Mouse (Mus musculus): ENCODE measurements around the gene Pced1b.
"Not testable (repeated sequence)": the region's sequence is repeated elsewhere in the genome, so short reads cannot be mapped to it uniquely, and the experiment has no call there.

The Pced1b gene

DNA sequence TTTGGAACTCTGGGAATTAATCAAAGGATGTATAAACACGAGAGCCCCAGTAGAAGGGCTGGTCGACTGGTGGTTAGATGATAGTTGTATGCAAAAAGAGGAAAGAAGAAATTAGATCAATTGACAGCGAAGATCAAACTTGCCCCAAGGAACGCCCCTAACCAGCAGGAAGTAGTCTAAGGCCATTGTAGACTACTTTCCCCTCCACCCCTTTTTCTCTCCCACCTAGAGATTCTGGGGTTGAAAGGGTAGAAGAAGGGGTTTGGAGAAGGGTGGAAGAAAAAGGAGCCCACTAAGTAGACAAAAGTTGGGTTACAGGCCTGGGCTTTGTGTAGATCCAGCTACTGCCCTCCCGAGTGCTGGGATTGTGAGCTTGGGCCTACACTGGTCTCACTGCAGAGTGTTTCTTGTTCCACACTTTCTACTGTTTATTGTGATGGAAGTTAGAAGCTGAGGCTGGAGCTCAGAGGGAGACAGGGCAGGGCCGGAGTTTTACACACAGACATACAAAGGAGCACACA is 125.8 kb downstream of the Pced1b start:
- no peak for DNase-seq (ENCODE audit: low read depth, low spot score)

DNA sequence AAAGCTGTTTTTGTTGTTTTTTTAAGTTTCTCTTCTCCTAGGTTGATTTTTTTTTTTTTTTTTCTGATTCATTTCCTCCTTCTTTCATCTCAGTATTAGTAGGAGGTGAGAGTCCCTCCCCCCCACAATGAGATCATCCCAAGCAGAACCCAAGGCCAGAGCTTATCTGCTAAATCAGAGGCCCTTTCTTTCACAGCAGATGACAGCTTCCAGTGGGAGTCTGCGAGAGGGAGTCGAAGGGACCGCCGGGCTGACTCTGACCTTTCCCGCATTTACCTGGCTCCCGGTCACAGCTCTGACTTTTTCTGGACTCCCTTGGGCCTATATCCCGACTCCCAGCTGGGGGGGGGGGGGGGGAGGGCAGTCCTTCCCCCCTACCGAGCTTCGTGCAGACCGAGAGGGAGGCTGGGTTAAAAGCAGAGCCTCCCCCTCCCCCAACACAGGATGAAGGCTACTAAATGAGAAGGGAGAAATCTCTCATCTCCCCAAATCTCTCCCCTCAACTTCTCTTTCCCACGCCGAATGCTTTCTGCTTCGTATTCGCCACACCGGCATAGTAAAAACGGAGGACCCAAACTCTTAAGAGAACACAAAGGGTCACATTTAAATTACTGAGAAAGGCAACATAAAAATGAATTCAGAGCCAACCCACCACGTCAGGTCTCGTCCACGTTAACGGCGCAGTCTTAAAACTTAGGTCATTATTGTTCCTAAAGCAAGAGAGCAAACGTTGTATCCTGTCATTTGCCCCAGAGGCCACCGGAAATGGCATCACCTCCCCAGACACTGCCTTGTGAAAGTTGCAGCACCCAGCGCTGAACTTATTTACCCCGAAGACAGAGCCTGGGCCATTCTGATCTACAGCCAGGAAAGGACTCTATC is 126.5 kb downstream of the Pced1b start:
- peak; percentile 50 for DNase-seq (ENCODE audit: low read depth, low spot score)

DNA sequence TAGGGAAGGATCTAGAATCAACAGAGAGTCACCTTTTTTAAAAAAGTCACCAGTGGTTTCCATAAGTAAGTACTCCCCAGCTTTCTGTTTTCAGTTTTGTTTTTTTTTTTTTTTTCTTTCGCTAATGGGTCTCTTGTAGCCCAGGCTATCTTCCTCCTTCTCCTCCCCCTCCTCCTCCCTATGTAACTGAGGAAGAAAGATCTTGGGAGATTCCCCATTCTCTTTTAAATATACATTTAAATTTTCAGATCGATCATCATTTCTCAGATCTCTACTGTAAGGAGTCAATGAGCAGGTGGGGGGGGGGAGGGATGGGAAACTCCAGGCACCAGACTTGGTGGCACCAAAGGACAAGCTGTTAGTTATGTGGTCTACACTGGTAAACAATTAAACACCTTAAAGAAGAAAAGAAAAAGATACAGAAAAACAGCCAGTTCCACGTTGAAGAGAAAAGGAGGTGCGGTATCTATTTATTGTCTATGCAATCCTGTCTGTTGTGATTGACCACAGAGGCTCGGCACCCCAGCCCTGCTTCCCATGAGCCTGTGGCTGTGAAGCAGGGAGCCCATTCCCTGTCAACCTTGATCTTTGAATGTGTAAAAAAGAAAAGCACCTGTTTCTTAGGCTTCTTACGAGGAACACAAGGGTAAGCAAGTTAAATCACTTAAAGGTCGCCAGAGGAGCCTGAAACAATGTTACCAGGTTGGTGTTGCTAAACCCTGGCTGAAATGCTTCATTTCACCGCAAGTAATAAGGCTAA is 127.4 kb downstream of the Pced1b start:
- DNase-seq (ENCODE audit: low read depth, low spot score) = no peak

DNA sequence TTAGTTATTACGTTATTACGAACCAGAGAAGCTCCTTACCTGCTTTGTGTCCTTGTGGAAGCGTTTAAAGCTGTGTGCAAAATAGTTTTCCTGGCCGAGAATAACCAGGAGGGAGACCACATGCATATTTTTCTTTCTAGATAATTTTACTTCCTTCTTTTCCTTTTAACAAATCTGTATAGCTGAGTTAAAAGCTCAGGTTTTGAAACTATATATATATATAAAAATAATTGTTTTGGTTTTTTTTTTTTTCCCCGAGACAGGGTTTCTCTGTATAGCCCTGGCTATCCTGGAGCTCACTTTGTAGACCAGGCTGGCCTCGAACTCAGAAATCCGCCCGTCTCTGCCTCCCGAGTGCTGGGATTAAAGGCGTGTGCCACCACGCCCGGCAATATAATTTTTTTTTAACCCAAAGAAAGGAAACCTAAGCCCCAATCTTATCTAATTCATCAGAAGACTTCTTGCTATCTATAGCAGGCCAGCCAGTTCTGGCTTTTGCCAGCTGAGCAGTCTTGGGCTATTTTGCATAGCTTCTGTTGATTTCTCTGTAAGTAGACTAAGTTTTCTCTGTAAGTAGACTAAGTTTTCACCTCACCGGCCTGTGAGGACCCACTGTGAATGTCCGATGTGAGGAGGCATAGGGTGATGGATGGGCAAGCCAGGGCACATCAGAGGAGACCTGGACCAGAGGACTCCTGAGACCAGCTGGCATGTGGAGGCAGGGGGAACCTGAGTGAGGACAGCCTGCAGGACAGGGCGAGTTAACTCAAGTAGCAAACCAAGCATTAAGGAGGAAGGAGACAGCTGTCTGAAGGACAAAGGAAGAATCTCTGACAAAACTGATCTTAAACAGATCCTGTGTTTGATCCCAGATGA is 128.2 kb downstream of the Pced1b start:
- no peak for DNase-seq (ENCODE audit: low read depth, low spot score)

DNA sequence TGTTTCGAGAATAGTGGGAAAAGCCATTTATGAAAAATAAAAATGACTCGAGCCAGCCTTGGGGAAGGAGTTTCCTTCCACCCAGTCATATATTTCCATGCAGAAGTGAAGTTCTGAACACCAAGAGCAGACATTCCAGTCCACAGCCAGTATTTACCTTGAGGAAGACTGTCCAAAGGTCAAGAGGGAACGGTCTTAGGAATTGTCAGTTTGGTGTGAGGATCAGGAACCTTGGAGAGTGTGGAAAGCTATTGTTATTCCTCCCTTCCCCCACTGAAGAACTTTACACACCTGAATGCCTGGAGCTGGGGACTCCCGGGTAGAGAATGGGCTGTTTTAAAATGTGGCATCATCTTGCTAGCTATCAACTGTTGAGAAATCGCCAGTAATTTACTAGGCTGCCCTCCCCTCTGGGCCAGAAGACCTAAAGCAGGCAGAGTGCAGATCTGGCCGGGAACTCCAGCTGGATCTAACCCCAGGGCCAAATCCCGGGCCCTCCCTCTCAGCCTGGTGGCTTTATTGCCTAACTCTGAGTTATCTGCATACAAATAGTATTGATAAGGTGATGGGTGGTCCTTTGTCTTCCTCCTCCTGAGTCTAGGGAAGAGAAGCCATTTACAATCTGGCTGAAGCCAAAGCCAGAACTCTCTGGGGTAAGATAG is 129.3 kb downstream of the Pced1b start:
- no peak for DNase-seq (ENCODE audit: low read depth, low spot score)

DNA sequence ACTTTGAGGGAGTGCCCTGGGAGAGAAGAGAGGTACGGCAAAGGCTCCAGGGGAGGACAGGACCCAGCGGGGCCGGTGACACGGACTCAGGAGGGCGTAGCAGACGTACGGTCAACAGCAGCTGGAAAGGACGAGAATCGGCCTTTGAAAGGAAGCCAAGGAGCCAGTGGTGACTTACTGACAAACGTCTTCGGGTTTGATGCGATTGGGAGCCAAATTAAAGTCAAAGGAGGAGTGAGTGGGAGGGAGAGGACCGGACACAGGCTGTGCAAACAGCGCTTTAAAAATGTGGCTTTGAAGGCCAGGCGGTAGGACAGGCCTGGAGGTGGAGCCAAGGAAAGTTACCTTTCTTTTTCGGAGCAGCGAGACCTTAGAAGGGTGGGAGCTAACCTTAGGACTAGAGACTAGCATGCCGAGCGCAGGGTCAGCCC is 129.9 kb downstream of the Pced1b start:
- no peak for DNase-seq (ENCODE audit: low read depth, low spot score)

DNA sequence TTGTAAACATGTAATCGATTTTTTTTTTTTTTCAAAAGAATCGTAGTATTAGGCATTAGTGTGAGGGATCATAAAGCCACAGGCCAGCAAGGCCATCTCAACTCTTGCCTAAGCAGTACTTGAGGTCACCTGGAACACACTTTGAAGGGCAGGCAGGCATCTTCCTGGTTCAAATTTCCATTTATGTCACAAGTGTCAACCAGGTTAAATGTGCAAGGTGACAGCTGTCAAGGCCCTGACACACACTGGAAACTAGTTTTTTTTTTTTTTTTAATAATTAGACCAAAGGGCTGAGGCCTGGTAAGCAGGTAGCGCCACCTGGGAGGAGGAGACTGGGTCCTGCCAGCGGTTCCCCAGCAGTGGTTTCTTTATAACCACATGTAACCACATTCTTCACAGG is 131.2 kb downstream of the Pced1b start:
- no peak for DNase-seq (ENCODE audit: low read depth, low spot score)

DNA sequence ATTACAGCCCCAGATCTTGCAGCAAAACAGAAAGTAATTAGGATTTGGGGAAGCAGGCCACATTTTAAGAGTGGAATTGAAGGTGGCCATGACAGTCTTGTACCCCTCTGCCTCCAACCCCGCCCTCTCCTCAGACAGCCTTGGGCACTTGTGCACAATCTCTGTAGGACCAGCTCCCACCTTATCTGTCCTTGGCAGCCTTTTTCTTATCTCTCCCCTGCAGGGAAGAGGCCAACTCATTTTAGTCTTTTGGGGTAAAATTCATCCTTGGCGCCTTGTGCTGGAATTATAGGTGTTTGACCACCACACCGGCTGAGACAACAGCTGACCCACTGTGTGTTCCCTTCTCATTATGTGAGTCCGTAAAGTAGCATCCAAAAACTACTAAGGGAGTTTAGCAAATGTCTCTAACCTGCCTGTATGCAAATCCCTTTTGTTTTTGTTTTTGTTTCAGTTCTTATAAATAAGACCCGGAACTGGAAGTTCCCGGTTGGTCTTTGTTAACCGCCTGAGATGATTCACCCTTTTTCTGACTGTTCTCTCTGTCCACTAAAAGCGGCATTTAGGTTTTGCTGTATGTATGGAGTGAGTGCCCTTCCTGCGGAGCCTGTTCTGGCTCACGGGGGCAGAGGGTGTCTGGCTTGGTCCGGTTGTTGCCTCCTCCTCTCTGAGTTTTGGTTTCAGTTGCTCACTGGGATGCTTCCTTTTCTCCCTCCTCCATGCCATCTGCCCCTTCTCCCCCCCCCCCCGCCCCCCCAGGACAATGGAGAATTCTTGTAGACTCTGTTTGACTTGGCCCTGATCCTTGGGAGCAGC is 132.8 kb downstream of the Pced1b start:
- no peak for DNase-seq (ENCODE audit: low read depth, low spot score)

DNA sequence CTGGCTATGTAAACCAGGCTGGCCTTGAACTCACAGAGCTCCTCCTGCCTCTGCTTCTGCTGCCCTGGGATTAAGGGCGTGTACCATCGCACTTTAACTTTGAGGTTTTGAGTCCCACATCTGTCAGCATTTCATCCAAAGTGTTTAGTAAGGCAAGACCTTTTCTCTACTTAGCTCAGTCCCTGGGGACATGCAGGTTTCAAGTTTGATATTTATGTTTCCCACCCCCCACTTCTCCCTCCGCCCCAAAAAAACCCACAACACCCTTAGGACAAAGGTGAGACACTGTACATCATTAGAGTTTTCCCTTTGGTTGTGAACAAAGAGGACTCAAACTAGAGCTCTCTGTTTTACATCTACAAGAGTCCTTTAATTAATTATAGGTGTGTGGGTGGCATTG is 135.7 kb downstream of the Pced1b start:
- no peak for DNase-seq (ENCODE audit: low read depth, low spot score)

DNA sequence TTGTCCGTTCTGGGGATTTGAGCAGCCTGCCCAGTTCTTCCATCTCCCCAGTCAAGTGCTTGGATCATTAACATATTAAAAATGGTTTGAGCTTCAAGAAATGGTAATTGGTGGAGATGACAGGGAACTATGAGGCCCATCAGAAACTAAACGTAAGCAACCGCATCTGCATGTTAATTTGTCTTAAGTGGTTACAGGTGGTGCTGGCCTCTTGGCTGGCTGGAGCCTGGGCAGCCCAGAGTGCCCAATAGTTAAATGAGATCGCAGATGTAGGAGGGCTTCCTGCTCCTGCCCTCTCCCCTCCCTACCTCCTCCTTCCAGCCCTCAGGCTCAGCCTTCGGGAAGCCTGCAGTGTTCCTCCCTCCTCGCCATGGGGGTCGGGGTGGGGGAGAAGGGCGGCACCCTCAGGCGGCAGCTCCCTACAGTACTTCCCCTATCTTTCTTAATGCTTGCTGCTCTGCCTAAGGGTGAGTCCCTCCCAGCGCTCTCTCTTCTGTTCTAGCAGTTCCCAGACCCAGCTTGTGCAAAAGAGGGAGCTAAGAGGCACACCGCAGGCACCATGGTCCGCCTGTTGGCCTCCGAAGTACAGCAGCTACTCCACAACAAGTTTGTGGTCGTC is 136.7 kb downstream of the Pced1b start:
- DNase-seq (ENCODE audit: low read depth, low spot score) = no peak

DNA sequence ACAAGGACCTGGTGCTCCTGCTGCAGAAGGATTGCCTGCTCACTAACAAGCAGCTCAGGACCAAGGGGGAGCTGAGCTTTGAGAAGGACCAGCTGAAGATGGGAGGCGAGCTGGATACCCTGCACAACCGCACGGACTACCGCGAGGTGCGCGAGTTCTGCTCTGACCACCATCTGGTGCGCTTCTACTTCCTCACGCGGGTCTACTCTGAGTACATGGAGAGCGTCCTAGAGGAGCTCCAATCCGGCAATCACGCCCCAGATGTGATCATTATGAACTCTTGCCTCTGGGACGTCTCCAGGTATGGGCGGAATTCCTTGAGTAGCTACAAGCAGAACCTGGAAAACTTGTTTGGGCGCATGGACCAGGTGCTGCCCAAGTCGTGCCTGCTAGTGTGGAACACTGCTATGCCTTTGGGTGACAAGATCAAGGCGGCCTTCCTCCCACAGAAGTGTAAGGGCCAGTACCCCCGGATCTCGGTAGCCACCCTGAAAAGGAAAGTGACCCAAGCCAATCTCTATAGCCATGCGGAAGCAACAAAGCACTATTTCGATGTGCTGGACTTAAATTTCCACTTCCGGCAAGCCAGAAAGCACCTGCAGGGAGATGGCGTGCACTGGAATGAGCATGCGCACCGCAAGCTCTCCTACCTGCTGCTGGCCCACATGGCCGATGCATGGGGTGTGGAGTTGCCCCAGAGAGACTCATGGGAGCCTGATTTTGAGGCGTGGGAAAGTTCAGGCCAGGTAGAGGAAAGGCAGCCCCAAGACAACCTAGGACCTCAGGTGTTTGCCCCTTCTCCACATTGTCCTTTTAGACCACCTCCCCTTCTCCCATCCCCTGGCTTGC is 137.5 kb downstream of the Pced1b start:
- DNase-seq (ENCODE audit: low read depth, low spot score) = no peak

DNA sequence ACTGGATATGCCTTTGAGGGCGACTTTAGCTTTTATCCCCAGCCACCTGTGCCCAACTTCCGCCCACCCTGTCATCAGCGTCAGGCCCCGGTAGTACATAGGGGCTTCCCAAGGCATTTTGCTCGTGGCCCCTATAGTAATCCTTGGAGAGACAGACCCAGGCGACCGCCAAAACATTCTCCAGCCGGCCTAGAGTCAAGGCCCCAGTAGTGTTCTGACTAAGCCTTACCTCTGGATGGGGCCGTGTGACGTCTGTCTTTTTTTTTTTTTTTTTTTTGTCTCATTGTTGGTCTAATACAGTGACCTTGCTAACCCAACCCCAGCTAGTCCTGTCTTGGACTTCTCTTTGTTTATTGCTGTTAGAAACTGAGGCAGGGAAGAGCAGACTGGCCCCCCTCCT is 138.3 kb downstream of the Pced1b start:
- DNase-seq (ENCODE audit: low read depth, low spot score) = not testable (repeated sequence)

DNA sequence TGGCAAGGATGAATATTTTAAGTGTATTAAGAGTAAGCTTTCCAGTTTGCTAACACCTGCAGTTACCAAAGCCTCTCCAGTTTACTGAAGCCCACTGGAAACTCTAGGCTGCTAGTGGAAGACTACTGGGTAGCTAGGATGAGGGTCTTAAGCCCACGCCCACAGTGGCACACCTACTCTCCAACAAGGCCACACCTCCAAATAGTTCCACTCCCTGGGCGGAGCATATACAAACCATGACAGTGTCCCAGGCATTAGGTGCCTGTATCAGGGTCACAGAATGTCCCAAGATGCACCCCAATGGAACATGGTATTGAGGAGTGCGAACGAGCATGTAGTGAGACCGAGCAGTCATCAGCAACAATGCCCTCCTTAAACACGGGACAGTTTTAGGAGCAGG is 140.9 kb downstream of the Pced1b start:
- no peak for DNase-seq (ENCODE audit: low read depth, low spot score)

DNA sequence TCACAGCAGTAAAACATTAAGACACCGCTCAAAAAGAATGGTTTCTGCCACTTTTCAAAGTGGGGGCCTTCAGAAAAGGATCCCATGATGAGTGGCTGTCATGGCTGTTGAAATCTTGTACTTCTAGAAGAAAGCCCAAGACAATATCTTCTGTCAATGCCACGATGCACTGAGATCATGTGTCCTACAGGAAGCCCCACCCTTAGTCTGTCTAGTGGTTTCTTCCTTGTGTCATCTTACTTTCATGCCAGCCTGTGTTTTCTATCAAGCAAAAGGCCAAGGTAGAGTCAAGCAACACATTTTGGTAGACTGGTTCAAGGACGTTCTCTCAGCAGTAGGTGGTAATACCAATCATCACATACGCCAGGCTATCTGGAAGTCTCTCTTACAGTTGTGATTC is 142.7 kb downstream of the Pced1b start:
- no peak for DNase-seq (ENCODE audit: low read depth, low spot score)

DNA sequence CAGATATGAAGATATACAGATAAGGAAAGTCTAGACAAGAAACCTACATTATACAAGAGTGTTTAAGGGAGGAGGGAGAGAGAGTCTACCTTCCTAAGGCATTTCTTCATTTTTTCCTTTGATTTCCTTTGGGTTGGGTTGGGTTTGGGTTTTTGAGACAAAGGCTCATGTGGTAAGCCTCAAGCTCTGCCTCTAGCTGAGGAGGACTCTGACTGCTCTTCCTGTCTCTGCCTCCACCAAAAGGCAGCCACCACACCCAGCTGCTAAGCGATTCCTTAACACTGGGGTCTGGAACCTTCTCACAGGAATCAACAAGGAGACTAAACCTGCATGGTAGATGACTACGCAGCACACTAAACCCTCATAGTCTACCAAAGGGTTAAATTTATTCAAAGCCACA is 143.9 kb downstream of the Pced1b start:
- DNase-seq (ENCODE audit: low read depth, low spot score) = no peak

DNA sequence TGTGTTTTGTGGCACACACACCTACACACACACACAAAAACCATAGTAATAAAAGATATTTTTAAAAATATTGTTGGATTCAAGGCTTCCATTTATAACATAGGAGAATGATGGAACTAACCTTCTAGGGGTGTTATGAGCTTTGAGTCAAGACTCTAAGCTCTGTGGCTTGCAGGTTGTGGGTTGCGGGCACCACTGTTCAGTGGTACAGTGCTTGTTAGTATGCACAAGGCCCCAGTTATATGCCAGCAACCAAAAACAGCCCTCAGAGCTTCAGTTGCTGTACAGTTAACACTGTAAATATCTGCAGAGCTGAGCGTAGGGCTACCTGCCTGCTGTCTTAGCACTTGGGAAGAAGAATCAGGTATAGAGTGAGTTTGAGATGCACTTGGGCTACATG is 144.5 kb downstream of the Pced1b start:
- no peak for DNase-seq (ENCODE audit: low read depth, low spot score)

DNA sequence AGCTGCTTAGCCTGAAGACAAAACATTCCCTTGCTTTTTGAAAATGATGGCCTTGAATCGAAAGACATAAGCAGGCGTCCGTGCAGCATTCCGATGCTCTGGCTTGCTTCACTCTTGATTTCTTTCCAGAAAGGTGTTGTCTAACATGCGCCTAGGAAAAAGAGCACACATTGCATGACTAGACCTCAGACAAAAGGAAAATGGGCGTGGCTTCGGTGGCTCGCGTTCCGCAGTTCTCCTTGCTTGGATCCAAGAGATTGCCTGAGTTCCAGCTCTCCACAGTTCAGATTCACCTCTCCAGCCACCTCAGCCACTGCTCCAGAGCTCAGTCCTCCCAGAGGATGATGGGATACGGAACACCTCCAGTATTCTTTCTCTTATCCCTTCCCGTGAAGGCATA is 147.7 kb downstream of the Pced1b start:
- DNase-seq (ENCODE audit: low read depth, low spot score) = no peak

DNA sequence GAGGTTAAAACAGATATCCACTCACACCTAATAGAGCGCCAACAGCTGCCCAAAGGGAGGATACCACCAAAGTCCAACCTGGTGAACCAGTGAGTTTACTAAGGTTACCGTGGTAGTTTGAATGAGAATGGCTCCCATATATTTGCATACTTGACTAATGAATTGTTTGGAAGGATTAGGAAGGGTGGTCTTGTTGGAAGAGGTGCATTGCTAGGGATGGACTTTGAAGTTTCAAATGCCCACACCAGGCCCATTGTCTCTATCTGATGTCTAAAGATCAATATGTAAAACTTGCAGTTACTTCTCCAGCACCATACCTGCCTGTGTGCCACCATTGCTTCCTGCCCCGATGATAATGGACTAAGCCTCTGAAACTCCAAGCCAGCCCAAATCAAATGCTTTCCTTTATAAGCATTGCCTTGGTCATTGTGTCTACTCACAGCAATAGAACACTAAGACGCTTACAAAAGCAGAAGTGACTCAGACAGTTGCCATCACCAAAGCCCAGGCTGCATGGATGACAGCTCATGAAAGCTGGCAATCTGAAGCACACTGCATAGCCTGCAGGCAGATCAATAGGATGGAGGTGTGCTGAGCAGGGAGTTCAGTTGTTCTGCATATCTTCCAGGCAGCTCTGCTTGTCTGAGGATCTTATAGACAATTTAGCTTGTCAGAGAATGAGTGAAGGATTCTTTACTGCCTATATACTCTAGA is 149.8 kb downstream of the Pced1b start:
- DNase-seq (ENCODE audit: low read depth, low spot score) = no peak
